Mouse (Mus musculus): Measurements from ENCODE around the gene Ccnd3. TPM values are rescaled to one million over a fixed set of nuclear protein-coding genes. Genes with fewer than 3 reads are reported as not detected.
A peak's percentile ranks its signal among the peaks of the same experiment; 100 is the strongest.

Gene Ccnd3
- polyA plus RNA-seq, 1 experiment: 202 TPM

GRCm38 (mm10) chr17:47522536-47522935, 17.7 kb downstream of the Ccnd3 start:
- H3K4me3 ChIP-seq (replicated peaks; ENCODE audit: extremely low read depth, low read depth, low read length): no peak overlapping the region
- TF ChIP-seq POLR2A (IDR thresholded peaks at IDR 0.05; ENCODE audit: borderline replicate concordance, extremely low read depth, low read depth, low read length) (no peak), CTCF (IDR thresholded peaks at IDR 0.05; ENCODE audit: insufficient read depth, low read length) (no peak)
- DNase-seq: no peak
- WGBS: 26% methylated on average over 4 of the region's 4 CpGs
- H3K4me1 ChIP-seq (ENCODE audit: control insufficient read depth, insufficient read depth, low read length): peaks cover 33% of the 10 kb centered on the region

- Histone ChIP-seq H3K4me1 (ENCODE audit: control insufficient read depth, insufficient read depth, low read length) (peaks cover 26% of the 10 kb centered on the region), H3K4me3 (replicated peaks; ENCODE audit: extremely low read depth, low read depth, low read length) (no peak overlapping the region)
- TF ChIP-seq CTCF (IDR thresholded peaks at IDR 0.05; ENCODE audit: insufficient read depth, low read length) (no peak), POLR2A (IDR thresholded peaks at IDR 0.05; ENCODE audit: borderline replicate concordance, extremely low read depth, low read depth, low read length) (no peak)
- no peak for DNase-seq
- 20% methylated on average over 18 of the region's 18 CpGs for WGBS
Observed at GRCm38 (mm10) chr17:47523211-47523682, 18.4 kb downstream of the Ccnd3 start.

DNA sequence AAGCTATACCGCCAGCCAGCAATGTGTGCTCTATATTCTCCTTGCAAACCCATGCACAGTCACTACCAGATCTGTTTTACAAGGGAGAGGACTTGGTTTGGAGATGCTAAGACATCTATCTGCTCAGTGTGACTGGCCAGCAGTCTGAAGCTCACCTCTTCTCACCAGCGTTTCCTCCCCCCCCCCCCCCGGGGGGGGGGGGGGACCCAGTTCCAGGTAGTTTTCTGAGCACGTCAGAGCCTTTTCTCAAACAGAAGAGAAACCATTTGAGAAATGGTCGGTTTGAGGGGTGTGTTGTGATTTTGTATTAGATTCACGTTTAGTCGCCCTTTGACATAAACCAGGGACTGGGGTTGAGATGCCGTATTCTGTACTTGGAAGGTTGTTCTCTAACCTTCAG, 19.2 kb downstream of the Ccnd3 start:
- TF ChIP-seq POLR2A (IDR thresholded peaks at IDR 0.05; ENCODE audit: borderline replicate concordance, extremely low read depth, low read depth, low read length) (no peak), CTCF (IDR thresholded peaks at IDR 0.05; ENCODE audit: insufficient read depth, low read length) (no peak)
- WGBS: 63% methylated on average over 8 of the region's 8 CpGs
- H3K4me3 ChIP-seq (replicated peaks; ENCODE audit: extremely low read depth, low read depth, low read length): no peak overlapping the region
- peaks cover 26% of the 10 kb centered on the region for H3K4me1 ChIP-seq (ENCODE audit: control insufficient read depth, insufficient read depth, low read length)
- DNase-seq: no peak

DNA sequence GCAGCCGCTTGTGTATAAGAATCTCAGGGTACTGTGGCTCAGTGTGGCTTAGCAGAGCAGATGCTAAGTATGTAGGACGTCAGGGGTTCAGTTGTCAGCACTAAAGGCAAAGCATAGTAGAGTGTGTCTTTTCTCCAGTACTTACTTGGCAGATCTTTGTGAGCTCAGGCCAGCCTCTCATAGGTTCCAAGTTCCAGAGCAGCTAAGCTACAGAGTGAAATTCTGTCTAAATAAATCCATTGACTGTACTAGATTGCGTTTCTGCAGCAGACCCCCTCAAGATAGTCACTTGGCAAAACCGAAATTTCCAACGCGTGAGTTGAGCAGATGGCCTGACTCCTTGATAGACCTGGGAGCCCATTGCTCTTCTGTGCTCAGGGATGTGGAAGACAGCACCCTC, 20.1 kb downstream of the Ccnd3 start:
- Histone ChIP-seq H3K4me1 (ENCODE audit: control insufficient read depth, insufficient read depth, low read length) (peaks cover 27% of the 10 kb centered on the region), H3K4me3 (replicated peaks; ENCODE audit: extremely low read depth, low read depth, low read length) (no peak overlapping the region)
- no peak for DNase-seq
- no peak for TF ChIP-seq POLR2A (IDR thresholded peaks at IDR 0.05; ENCODE audit: borderline replicate concordance, extremely low read depth, low read depth, low read length)
- no peak for TF ChIP-seq CTCF (IDR thresholded peaks at IDR 0.05; ENCODE audit: insufficient read depth, low read length)
- WGBS: 71% methylated on average over 6 of the region's 6 CpGs

GRCm38 (mm10) chr17:47526856-47527520, 22.1 kb downstream of the Ccnd3 start:
- no peak for TF ChIP-seq POLR2A (IDR thresholded peaks at IDR 0.05; ENCODE audit: borderline replicate concordance, extremely low read depth, low read depth, low read length)
- TF ChIP-seq CTCF (IDR thresholded peaks at IDR 0.05; ENCODE audit: insufficient read depth, low read length): no peak
- no peak overlapping the region for H3K4me3 ChIP-seq (replicated peaks; ENCODE audit: extremely low read depth, low read depth, low read length)
- DNase-seq: no peak
- H3K4me1 ChIP-seq (ENCODE audit: control insufficient read depth, insufficient read depth, low read length): peaks cover 21% of the 10 kb centered on the region
- WGBS: 57% methylated on average over 17 of the region's 17 CpGs

DNA sequence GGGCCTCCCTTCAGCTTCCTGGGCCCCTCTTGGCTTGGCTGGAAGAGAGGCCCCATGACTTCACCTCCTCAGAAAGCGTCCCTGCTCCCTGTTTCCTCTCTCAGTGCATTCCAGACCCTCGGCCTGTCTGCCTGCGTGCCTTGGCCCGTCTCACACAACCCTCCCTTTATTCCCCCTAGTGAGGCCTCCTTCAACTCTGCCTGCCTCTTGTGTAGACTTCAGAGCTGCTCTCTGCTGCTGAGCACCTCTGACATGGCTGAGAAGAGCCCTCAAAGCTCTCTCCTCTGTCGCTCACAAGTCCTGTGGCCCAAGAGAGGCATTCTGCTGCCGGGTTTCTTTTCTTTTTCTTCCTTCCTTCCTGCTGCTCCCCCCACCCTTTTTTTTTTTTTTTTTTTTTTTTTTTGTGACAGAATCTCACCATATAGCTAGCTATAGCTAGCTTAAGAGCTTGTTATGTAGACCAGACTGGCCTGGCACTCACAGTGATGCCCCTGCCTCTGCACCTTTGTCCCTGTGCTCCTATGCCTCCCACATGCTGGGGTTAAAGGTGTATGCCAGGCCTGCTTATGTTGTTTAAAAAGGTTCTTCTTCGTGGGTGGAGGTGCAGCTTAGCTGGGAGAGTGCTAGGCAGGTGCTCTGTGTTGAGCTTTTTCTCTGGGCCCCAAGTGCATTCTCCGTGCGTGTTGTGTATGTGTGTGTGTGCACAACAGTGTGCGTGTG, 22.9 kb downstream of the Ccnd3 start:
- DNase-seq: peak; percentile 49
- peaks cover 13% of the 10 kb centered on the region for H3K4me1 ChIP-seq (ENCODE audit: control insufficient read depth, insufficient read depth, low read length)
- WGBS: 31% methylated on average over 10 of the region's 10 CpGs
- no peak for TF ChIP-seq POLR2A (IDR thresholded peaks at IDR 0.05; ENCODE audit: borderline replicate concordance, extremely low read depth, low read depth, low read length)
- TF ChIP-seq CTCF (IDR thresholded peaks at IDR 0.05; ENCODE audit: insufficient read depth, low read length): no peak
- no peak overlapping the region for H3K4me3 ChIP-seq (replicated peaks; ENCODE audit: extremely low read depth, low read depth, low read length)

- 74% methylated on average over 8 of the region's 8 CpGs for WGBS
- peaks cover 5% of the 10 kb centered on the region for H3K4me1 ChIP-seq (ENCODE audit: control insufficient read depth, insufficient read depth, low read length)
- TF ChIP-seq POLR2A (IDR thresholded peaks at IDR 0.05; ENCODE audit: borderline replicate concordance, extremely low read depth, low read depth, low read length): no peak
- DNase-seq: no peak
- H3K4me3 ChIP-seq (replicated peaks; ENCODE audit: extremely low read depth, low read depth, low read length): no peak overlapping the region
Observed at GRCm38 (mm10) chr17:47528919-47529318, 24.1 kb downstream of the Ccnd3 start.

- Histone ChIP-seq H3K4me1 (ENCODE audit: control insufficient read depth, insufficient read depth, low read length) (peaks cover 5% of the 10 kb centered on the region), H3K4me3 (replicated peaks; ENCODE audit: extremely low read depth, low read depth, low read length) (no peak overlapping the region)
- WGBS: 86% methylated on average over 11 of the region's 11 CpGs
- no peak for DNase-seq
- TF ChIP-seq POLR2A (IDR thresholded peaks at IDR 0.05; ENCODE audit: borderline replicate concordance, extremely low read depth, low read depth, low read length): no peak
- no peak for TF ChIP-seq CTCF (IDR thresholded peaks at IDR 0.05; ENCODE audit: insufficient read depth, low read length)
Observed at GRCm38 (mm10) chr17:47529595-47529994, 24.7 kb downstream of the Ccnd3 start.

GRCm38 (mm10) chr17:47531387-47531818, 26.6 kb downstream of the Ccnd3 start:
- TF ChIP-seq CTCF (IDR thresholded peaks at IDR 0.05; ENCODE audit: insufficient read depth, low read length): no peak
- no peak for TF ChIP-seq POLR2A (IDR thresholded peaks at IDR 0.05; ENCODE audit: borderline replicate concordance, extremely low read depth, low read depth, low read length)
- no peak for DNase-seq
- Histone ChIP-seq H3K4me3 (replicated peaks; ENCODE audit: extremely low read depth, low read depth, low read length) (no peak overlapping the region), H3K4me1 (ENCODE audit: control insufficient read depth, insufficient read depth, low read length) (peaks cover 5% of the 10 kb centered on the region)
- 51% methylated on average over 10 of the region's 10 CpGs for WGBS

- no peak for DNase-seq
- 93% methylated on average over 5 of the region's 5 CpGs for WGBS
- TF ChIP-seq CTCF (IDR thresholded peaks at IDR 0.05; ENCODE audit: insufficient read depth, low read length) (no peak), POLR2A (IDR thresholded peaks at IDR 0.05; ENCODE audit: borderline replicate concordance, extremely low read depth, low read depth, low read length) (no peak)
- peaks cover 3% of the 10 kb centered on the region for H3K4me1 ChIP-seq (ENCODE audit: control insufficient read depth, insufficient read depth, low read length)
- no peak overlapping the region for H3K4me3 ChIP-seq (replicated peaks; ENCODE audit: extremely low read depth, low read depth, low read length)
Observed at GRCm38 (mm10) chr17:47532364-47532763, 27.5 kb downstream of the Ccnd3 start.
